Mouse (Mus musculus): ENCODE measurements around the gene Toe1.

- TF ChIP-seq CTCF (IDR thresholded peaks at IDR 0.05; ENCODE audit: control insufficient read depth, insufficient read depth, insufficient read length), result no peak
- TF ChIP-seq USF1 (IDR thresholded peaks at IDR 0.05; ENCODE audit: low read depth), result no peak
- TF ChIP-seq MYOG (IDR thresholded peaks at IDR 0.05; ENCODE audit: control insufficient read depth, extremely low read depth, insufficient read length), result no peak
- TF ChIP-seq CEBPB (IDR thresholded peaks at IDR 0.05; ENCODE audit: low read depth), result no peak
- no peak for TF ChIP-seq MYOD1 (IDR thresholded peaks at IDR 0.05; ENCODE audit: control insufficient read depth, insufficient read length, low read depth)
Observed at GRCm38 (mm10) chr4:116849901-116850300, 42.5 kb upstream of the Toe1 start.
